Mouse (Mus musculus) gastrocnemius, postnatal 36 days (tissue): ENCODE results near the gene Gm43720. TPM values are rescaled to one million over a fixed set of nuclear protein-coding genes. Genes with fewer than 3 reads are reported as not detected.

ENCODE experiments used
- DNase-seq, 2 experiments: peaks; one replicate each; pipeline ENCODE4 v3.0.0; 2022
- intact Hi-C: fragments of 180-260 bp; cut with DNase I; formaldehyde crosslinking; loops from one replicate; pipeline ENCODE4 v1.15.1; 2025
- total RNA-seq, 2 experiments: library from RNA; stranded (reverse); gene quantifications; 2 replicates each; pipeline ENCODE4 v1.2.3; 2021

Gm43720 gene
- total RNA-seq, 2 experiments from 2014 or later = not detected

DNA sequence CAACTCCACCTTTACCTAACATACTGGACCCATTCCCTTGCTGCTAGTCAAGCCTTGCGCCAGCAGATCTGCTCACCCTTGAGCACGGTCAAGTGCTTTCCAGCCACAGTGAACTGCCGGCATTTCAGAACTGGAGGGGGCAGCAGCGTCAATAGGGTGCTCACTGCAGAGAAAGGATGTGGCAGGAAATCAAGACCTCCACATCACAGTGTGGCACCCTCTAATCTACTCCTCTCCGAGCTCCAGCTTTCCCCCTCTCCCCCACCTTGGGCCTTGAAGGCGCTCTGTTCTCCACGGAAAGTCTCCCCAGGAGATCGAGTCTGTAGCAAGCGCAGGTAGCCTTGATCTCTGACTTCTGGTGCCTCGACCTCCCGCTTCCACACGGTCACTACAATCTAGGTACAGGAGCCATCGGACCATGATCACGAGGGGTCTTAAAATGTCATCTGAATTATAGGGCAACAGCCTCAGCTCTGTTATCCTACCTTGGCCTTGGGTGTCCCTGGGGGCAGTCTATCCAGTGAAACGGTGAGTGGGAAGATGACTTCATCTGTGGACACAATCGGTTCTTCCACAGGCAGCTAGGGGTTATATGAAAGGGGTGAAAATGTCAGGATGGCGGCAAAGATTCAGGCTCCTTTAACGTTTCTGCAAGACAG is 17.0 kb downstream of the Gm43720 start:
- intact Hi-C loops = no loop called here

DNA sequence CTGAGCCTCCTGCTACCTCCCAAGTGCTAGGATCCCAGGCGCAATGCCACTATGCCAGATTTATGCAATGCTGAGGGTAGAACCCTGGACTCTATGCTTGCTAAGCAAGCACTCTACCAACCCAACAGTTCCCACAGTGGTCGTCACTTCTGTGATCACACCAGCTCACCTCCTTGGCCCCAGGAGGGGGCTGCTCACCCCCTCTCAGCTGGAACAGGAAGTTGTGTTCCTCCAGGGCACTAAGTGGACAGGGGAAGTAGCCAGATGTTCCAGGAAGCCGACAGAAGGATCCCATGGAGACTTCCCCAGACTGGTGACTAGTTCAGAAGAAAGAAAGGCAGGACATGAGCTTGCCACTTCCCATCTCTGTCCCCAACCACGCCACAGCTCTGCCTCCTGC is 17.8 kb downstream of the Gm43720 start:
- intact Hi-C loops = no loop called here
- DNase-seq = no peak

More for the DNA sequence above, 17.0 kb downstream of the Gm43720 start:
- no peak for DNase-seq

DNA sequence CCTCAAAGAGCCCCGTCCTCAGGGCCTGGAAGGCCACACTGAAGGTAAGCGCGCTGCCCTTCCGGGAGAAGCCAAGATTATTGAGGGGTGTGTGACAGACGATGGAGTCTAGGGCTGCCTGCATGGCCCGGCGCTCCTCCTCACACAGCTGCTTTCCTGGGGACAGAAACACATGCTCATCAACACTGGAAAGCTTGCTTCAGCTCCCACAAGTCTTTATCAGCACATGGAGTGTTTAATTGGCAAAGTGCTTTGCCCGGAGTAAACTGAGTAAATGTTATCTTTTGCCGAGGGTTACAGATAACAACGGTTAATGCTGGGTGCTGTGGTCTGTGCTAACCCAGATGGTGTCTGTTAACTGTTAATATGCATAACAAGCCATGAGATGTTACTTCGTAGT is 18.9 kb downstream of the Gm43720 start:
- intact Hi-C loops = no loop called here
- DNase-seq = no peak

DNA sequence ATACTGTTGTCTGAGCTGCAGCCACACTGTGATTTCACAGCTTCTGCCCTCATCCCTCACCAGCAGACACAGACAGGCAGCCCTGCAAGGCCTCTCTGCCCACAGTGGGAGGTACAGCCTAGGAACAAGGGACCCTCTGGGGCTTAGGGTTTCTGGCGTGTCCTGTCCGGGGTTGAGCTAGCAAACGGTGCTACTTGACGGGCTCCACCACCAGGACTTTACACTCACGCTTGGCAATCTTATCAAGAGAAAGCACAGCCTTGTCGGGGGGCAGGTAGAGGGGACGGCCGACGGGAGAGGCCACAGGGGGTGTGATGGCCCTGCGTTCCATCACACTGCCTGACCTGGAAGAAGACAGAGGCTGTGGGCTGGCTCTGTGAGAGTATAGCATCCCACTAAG is 19.7 kb downstream of the Gm43720 start:
- no peak for DNase-seq
- intact Hi-C loops = no loop called here

DNA sequence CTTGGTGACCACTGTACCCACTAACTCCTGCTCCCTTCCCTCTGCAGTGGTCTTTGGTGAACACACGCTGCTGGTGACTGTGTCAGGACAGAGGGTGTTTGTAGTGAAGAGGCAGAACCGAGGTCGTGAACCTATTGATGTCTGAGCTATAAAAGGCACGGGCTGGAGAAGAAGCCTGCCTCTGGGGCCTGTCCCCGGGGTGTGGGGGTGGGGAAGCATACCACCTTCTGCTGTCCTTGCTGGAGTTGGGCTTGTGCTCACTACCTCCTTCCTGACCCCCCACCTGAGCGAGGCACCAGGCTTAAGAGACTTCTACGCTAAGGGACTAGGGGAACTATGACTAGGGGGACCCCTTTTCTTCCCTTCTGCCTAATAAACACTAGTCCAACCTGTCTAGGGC is 20.8 kb downstream of the Gm43720 start:
- intact Hi-C loops = no loop called here
- DNase-seq = no peak

DNA sequence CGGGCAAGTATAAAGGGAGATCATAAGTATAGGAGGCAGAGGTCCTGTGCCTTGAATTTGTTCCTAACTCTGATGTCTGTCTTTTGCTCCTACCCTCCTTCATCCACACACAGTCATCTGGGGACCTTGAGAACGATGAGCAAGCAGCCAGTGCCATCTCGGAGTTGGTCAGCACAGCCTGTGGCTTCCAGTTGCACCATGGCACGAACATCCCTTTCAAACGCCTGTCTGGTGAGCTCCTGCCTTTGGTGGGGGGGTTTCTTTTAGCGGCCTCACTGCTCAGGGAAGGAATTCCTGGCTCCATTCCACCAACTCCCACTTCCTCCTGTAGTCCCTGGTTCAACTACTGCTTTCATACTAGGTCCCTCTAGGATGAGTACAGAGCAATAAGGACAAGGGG is 21.2 kb downstream of the Gm43720 start:
- intact Hi-C loops = no loop called here

DNA sequence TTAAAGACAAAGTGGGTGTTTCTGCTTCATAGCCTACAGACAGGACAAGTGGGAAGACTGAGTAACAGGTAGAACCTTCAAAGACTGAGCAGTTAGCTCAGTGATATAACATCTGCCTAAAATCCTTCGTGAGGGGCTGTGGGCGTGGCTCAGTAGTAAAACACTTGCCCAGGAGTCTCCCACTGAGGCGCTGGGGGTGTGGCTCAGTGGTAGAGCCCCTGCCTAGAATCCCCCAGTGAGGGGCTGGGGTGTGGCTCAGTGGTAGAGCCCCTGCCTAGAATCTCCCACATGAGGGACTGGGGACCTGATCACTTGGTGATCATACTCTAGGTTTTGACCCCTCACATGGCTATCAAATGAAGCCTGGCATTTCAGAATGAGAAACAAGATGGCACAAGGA is 21.7 kb downstream of the Gm43720 start:
- no peak for DNase-seq
- intact Hi-C loops = no loop called here

More for the DNA sequence above, 21.2 kb downstream of the Gm43720 start:
- no peak for DNase-seq

DNA sequence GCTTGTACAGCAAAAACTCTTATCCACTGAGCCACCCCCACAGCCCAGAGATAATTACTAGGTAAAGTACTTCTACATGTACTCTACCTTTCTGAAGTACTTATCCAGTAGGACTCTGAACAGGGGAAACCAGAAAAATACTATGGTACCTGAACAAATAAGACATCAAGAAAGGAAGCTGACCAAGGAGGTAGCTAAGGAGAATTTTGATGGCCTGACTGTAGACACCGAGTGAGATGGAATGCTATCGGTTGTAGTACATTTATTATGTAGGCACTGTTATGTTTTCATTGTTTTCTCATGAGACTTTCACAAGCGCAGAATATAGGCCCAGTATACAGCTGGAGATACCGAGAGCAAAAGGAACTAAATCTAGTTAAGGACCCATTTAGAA is 22.2 kb downstream of the Gm43720 start:
- DNase-seq = no peak
- intact Hi-C loops = no loop called here

DNA sequence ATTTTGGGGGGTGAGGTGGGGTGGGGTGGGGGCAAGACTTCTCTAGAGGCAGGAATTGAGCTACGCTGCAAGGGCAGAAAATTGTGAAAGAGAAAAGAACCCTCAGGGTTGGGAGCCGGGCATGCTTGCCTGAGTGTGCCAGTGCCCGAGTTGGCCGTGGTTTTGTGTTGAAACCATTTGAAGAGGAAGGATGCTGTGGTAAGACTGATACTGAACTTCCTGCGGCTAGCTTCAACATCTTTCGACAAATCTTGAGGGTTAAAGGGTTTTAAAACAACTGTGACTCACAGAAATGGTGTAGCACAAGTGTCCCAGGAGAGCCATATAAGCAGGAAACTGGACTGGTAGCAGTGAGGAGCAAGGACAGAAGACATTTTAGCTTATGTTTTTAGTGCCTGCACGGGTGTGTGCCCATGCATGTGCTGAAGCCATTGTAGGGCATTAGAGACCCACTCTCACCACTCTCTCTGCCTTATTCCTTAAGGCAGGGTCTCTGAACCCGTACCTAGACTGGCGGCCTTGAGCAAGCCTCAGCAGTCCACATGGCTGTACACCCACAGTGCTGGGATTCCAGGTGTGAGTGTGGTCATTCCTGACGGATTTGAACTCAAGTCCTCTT is 22.7 kb downstream of the Gm43720 start:
- intact Hi-C loops = no loop called here
- no peak for DNase-seq

DNA sequence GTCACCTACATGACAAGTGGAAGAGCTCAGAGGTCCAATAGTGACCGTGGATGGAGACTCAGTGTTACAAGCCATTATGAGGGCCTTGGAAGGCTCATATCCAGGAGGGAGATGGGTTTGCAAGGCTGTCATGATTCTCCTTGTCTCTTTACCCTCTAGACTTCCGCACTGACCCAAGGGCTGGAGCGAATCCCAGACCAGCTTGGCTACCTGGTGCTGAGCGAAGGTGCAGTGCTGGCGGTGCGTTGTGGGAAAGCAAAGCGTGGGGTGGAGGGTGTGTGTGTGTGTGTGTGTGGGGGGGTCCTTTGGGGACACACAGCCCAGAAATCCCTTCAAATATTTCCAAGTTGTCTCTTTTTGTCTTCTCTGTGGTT is 23.7 kb downstream of the Gm43720 start:
- intact Hi-C loops = no loop called here
- DNase-seq = no peak

DNA sequence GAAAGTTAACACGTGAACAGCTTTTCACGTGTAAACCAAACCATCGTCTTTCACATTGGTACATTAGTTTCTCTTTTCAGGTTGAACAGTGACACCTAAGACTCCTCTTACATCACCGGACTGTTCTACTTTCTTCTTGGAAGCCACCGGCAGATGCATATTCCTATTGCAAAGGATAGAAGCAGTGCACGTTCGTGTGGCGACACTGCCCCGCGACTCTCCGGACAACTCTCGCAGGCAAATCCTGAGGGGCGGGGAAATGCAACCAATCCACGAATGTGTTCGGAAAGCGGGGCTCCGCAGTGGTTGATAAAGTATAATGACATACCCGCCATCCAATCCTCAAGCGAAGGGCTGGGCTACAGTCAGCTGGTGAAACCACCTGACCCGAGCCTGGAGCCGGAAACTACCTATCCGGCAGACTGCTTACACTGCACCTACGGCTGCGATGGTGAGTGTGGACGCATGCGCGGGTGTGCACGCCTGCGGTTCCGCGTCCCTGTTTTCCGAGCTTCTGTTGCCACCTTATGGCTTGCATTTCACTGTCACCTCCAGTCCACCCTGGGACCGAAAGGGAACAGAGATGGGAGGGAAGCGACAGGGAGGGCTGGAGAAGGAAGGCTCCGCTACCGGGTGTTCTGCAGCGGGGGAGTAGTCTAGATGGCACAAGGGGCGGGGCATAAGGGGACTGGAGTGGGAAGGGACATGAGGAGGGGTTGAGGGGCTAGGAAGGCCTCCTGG is 24.2 kb downstream of the Gm43720 start, which contains the start of gene Lamtor4:
Lamtor4 (plus strand) TSS at position 130 of the 741 bp plus-strand sequence.
- peak; percentile 85 to 91 for DNase-seq
- intact Hi-C loops = no loop called here

DNA sequence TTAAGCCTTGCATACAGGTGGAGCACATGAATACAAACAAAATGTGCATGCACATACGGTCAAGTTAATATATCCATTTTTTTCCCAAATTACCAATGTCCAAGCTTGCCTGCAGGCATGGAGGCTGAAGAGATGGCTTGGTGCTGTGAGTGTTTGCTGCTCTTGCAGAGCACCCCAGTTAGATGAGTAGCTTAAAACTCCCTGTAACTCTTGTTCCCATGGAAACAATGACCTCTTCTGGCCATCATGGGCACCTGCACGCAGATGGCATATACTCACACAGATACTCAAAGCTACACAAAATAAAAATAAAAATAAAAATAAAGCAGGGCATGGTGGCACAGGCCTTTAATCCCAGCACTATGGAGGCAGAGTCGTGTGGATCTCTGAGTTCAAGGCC is 26.7 kb downstream of the Gm43720 start:
- intact Hi-C loops = no loop called here
- no peak for DNase-seq

DNA sequence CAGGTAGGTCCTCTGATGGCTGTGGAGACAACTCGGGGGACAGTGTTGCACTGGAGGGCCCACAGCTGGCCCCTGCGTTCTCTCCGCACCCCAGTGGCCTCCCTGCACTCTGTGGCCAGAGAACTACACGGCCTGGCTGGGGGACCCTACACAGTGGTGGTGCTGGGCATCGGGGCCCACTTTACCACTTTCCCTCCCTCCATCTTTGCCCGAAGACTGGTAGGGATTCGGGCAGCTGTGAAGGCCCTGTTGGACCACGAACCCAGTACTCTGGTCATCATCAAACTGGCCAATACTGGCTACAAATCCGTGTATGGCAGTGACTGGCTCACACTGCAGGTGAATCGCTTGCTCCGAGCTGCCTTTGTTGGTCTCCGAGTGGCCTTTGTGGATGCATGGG is 28.6 kb downstream of the Gm43720 start:
- no peak for DNase-seq
- intact Hi-C loops = no loop called here

DNA sequence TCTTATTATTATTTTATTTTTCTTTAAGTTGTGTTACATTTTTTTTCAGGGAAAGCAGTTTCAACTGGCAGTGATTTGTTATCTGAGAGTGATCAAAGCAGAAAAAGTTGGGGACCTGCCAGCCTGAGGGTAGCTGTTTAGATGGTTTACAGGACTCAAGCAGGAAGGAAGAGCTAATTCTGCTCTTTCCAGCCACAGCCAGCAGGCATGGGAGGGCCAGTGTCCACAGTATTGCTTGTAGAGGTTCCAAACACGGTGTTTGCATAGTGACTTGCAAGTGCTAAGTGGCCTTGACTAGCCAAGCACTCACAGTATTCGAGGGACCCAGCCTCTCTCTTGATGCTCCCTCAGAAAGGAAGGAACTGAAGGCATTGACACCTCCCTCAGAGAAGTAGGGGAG is 38.2 kb downstream of the Gm43720 start:
- intact Hi-C loops = no loop called here
- no peak for DNase-seq

DNA sequence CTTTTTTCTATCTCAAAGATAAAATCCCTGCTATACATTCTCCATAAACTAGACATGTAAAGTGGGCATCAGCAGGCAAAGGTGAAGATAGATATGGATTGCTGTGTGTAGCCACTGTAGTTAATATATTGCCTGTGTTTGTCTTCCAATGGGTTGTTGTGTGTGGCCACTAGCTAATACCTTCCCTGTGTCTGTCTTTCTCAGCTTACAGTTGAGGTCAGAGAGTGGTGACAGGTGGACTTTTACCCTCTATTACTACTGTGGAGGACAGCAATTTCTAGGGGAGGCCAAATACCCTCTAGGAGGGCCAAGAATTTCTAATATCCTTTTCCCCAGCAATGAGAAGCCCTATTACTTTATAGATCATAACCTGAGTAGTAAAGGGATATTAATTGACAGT is 45.5 kb downstream of the Gm43720 start:
- DNase-seq = no peak
- intact Hi-C loops = no loop called here

DNA sequence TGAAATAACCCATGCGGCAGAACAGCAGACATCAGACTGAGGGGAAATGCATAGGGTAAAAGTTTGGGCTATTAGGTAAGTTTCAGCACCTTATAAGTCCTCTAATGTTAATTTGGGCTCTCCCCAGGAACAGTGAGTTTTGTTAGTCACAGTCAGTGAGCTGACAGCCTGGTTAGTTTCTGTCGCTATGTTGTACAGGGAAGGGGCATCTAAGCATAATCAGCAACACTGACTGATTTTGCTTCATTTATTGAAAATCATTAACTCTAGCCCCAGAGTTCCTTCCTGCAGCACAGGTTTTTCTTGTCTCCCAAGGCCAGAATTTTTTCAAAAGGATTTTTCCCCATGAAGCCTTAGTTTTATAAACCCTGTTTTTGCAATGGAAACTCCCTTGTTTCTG is 46.0 kb downstream of the Gm43720 start:
- no peak for DNase-seq
- intact Hi-C loops = no loop called here

DNA sequence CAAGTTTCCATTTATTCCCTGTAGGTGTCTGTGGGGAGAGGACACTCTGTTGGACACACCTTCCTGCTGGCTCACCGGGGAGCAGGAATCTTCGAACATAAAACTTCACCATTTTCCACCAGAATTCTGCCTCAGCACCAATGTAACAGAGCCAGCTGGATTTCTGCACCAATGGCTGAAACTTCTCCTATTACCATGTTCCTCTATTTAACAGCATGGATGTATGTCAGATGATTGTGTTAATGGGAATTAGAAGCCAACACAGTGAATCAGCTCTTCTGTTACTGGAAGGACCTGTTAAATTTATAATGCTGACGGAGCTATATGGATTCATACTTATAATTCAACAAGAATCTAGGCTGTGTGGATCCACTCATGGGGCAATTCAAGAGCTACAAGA is 50.2 kb downstream of the Gm43720 start:
- intact Hi-C loops = no loop called here
- DNase-seq = no peak

DNA sequence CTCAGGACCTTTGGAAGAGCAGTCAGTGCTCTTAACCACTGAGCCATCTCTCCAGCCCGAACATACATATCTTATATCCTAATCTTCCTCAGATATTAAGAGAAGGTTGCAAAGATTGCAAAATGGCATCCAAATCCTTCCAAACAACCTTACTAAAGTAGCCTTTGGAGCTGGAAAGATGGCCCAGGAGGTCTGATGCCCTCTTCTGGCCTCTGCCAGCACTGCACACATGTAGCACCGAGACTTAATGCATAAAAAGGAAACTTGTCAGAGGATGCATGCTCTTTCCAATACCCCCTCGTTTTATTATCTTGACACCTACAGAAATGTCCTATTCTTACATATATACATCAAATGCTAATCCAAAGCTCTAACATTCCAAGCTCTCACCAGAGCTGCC is 51.7 kb downstream of the Gm43720 start:
- no peak for DNase-seq
- intact Hi-C loops = no loop called here

DNA sequence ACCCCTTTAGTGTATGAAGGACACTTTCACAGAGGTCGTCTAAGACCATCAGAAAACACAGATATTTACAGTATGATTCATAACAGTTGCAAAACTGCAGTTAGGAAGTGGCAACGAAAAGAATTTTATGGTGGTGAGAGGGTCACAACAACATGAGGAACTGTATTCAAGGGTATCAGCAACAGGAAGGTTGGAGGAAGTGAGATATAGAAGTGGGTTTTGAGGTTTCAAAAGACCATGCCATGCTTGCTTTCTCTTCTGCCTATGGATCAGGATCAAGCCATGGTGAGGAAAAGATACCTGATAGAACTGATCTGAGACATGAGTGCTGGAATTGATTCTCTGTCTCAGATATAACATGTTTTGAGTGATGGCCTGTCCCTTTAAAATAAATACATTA is 52.4 kb downstream of the Gm43720 start:
- no peak for DNase-seq

DNA sequence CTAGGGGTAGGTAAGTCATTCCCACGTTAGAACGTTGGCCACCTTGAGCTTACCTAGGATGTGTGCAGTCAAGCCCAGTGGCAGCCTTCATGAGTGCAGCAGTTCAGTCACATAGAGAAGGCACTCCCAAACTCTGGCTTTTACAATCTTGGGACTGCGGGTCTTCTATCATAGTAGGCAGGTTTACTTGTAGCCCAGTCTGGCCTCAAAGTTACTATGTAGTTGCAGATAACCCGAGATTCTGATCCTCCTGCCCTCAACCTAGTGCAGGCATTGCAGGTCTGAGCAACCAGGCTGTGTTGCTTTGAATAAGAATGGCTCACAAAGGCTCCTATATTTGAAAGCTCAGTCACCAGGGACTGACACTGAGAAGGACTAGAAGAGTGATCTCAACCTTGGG is 53.3 kb downstream of the Gm43720 start:
- intact Hi-C loops = no loop called here
- DNase-seq = no peak

More for the DNA sequence above, 52.4 kb downstream of the Gm43720 start:
- intact Hi-C loops = no loop called here

DNA sequence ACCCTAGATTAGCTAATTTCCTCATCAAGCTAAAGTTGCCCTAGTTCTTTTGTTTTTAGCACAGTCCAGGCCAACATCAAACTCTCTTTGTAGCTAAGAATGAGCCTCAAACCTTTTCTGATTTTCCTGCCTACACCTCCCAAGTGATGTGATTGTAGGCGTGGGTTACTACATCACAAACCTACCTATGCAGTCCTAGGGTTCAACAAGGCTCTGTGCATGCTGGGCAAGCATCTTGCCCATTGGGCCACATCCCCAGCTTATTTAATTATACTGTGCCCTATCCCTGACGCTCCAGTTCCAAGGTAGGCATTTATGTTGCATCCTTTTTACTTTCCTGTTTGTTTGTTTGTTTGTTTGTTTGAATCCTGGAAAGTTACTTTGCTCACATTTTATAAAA is 54.1 kb downstream of the Gm43720 start, which contains the start of gene Nxpe5:
Nxpe5 (plus strand) TSS at position 199 of the 400 bp plus-strand sequence.
- intact Hi-C loops = no loop called here
- no peak for DNase-seq

DNA sequence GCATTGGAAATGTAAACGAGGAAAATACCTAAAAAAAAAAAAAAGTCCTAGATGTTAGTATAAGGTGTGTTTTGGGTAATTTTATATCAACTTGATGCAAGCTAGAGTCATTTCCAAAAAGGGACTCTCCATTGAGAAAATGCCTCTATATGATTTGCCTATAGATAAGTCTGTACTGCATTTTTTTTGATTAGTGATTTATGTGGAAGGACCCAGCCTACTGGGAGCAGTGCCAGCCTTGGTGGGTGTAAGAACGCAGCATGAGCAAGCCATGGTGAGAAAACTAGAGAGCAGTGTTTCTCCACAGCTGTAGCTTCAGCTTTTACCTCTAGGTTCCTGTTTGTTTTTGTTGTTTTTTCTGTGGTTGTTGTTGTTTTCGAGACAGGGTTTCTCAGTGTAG is 56.5 kb downstream of the Gm43720 start:
- intact Hi-C loops = no loop called here

More for the DNA sequence above, 56.5 kb downstream of the Gm43720 start:
- no peak for DNase-seq
